Mouse (Mus musculus): ENCODE results near the gene Scnn1b. TPM values are rescaled to one million over a fixed set of nuclear protein-coding genes. Genes with fewer than 3 reads are reported as not detected.

Scnn1b gene
- not detected for total RNA-seq (2022)

DNA sequence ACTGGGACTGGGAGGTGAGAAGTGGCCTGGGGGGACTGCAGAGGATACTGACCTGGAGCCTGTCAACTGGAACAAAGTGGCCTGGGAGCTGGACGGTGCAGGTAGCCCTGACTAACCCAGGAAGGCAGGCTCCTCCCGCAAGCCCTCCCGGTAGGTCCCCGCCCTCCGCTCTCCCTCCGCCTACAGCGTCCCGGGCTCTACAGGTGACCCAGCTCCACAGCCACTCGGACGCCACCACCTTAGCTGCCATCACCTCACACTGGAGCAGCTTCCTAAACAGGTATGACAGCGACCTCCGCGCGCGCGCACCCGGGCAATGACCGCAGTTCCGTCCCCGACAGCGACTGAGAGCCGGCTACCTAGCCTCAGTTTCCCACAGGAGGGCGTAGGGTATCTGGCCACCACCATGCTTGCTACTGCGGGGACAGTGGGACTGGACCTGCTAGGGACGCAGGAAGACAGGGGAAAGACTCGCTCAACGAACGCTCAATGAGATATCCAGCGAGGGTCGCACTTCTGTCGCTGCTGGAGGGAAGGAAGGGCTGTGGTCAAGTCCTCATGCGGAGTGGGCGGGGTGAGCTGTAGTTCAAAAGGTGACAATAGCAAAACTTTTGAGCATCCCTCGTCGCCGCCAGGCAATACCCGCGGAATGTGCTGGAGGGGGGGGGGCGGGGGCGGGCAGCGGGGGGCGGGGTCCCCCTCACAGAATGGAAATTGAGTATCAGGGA is at the start of gene Scnn1b:
Scnn1b (plus strand) TSS at position 181 of the 728 bp plus-strand sequence.
- no peak for DNase-seq (ENCODE audit: low spot score in 2 of 2)

GRCm38 (mm10) chr7:121821632-121822031 is 43.2 kb upstream of the Scnn1b start:
- DNase-seq (ENCODE audit: low spot score in 2 of 2), result no peak

DNA sequence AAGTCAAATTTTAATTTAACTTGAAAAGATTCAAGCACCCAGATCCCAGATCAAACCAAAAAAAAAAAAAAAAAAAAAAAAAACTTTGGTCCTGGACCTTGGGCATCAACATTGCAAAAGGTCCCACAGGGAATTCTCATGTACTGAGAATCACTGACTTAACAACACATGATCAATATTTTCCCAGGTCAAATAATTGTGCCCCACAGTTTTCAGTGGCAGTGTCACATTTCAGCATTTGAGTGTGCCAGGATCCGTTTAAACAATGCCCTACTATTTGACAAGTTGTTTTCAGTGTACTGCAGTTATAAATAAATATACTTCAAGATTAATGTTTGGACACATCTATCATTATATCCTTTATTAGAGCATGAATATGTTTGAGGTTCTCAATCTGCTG is 36.4 kb upstream of the Scnn1b start:
- DNase-seq (ENCODE audit: low spot score in 2 of 2), result no peak

DNA sequence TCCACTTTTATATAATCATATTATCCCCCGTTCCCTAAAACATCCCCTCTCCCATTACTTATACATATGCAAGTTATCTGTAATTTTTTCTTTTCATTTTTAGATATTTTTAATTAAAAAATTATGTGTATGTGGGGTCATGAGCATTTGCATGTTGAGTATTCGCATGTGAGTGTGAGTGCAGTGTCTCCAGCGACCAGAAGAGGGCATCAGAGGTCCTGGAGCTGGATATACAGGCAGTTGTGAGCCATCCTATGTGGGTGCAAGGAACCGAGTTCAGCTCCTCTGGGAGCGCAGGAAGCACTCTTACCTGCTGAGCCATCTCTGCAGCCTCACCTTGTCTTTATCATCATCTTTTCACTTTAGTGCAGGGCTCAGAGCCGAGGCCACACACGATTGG is 29.4 kb upstream of the Scnn1b start:
- DNase-seq (ENCODE audit: low spot score in 2 of 2), result no peak

GRCm38 (mm10) chr7:121836827-121837226 is 28.0 kb upstream of the Scnn1b start:
- peak; percentile 30 to 31 for DNase-seq (ENCODE audit: low spot score in 2 of 2)

DNA sequence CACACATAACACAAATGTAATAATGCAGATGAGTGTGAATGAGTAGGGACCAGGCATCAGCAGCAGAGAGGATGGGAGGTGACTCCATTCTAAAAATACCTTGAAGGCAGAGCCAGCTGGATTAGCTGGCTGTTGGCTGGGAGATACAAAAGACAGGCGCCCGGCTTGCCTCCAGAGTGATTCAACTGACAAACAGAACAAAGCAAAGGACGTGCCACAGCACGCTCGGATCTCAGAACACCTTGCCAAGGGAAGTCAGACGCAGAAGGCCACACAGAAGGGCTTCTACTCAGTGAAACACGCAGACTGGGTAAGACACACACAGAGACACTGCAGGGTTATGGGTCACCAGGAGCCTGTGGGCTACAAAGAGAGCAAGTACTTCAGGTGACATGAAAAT is 24.0 kb upstream of the Scnn1b start:
- DNase-seq (ENCODE audit: low spot score in 2 of 2), result peak; percentile 46 to 48

DNA sequence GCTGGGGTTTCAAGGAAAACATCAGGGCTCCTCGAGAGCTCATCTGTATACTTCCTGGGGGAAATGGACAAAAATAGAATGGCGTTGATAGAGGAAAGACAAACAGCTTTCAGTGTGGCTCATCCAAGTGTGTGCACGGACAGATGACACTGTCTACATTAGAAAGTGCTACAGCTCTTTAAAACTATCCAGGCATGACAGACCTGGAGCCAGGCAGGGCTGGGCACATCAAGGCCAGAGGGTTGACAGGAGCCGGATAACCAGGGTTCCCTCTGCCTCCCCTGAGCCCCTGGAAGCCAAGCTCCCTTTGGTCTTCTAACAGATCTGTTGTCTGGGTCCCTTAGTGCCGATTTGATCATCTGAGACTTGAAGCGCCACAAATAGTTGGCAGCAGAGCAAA is 22.6 kb upstream of the Scnn1b start:
- no peak for DNase-seq (ENCODE audit: low spot score in 2 of 2)

DNA sequence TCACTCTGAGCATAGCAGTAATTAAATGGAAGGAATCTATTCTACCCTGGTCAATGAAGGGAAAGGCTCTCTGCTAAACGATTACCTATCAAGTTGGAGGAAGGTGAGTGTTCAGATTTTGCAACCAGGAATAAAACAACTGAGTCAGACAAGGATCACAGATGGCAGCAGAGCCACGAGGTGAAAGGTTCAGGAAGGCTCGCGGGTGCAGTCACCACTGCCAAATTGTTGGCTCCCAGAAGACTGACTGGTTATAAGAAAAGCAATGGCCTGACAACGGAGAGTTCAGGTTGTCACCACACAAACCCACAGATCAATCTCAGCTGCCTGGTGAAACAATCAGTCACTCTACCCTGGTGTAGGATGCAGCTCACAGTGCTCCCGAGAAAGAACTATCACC is 18.9 kb upstream of the Scnn1b start:
- no peak for DNase-seq (ENCODE audit: low spot score in 2 of 2)

DNA sequence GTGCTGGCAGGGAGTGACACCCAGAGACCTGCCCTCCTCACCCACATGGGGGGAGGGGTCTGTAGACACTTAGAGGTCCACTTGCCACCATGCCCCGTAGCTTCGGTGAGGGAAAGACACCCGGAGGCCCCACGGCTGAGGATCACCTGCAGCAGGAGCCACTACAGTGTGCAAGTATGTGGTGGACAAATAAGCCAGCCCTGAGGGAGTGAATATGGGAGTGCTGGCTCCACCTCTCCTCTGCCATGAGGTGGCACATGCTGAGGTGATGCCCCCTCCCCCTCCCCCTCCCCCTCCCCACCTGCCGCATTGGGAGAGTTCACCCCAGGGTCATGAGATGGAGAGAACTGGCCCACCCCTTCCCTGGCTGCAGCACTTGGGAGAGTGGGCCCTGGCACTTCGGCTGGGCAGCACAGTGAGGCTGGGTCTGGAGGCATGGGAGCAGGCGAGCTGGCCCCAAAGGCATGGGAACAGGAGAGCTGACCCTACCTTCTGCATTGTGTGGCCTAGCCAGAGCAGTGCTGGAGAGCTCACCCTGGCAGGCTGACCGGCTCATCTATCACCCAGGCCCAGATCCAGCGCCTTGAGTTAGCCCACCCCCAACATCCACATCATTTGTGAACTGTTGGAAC is 16.2 kb upstream of the Scnn1b start:
- DNase-seq (ENCODE audit: low spot score in 2 of 2), result no peak

GRCm38 (mm10) chr7:121857177-121857884 is 7.5 kb upstream of the Scnn1b start:
- no peak for DNase-seq (ENCODE audit: low spot score in 2 of 2)

DNA sequence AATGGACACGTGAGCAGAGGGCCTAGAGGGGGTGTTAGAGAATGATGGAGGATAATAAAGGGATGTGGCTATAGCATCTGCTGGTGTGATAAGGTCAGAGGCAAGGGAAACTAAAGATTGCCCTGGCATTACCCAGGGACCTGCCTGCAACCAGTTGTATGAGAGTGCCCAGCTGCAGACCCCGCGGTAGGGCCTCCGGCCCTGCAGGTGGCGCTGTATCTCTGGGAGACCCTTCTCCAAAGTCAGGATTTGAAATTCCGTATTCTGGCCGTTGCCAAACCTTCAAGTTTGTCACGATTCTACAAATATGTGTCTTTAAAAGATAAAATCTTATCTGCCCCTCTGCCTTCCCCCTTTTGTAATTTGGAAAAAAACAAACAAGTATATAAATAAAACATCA is 5.9 kb upstream of the Scnn1b start:
- no peak for DNase-seq (ENCODE audit: low spot score in 2 of 2)

DNA sequence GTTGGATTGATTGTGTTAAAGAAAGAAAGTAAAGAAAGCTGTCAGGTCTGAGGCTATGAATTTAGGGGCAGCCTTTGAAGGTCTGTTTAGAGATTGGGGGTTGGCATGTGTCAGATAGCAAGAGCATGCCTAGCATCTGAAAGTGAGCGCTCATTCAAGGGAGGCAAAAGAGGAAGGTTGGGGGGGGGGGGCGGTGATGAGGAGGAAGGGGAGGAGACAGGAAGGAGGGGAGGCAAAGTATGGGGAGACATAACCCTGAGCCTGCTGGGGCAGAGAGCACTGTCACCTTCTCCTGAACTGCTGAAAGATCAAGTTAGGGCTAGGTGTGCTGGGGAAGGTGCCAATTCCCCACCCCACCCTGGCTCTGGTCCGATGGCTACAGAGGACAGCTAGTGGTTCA is 6.8 kb downstream of the Scnn1b start:
- no peak for DNase-seq (ENCODE audit: low spot score in 2 of 2)

GRCm38 (mm10) chr7:121873998-121874397 is 9.2 kb downstream of the Scnn1b start:
- DNase-seq (ENCODE audit: low spot score in 2 of 2), result no peak

DNA sequence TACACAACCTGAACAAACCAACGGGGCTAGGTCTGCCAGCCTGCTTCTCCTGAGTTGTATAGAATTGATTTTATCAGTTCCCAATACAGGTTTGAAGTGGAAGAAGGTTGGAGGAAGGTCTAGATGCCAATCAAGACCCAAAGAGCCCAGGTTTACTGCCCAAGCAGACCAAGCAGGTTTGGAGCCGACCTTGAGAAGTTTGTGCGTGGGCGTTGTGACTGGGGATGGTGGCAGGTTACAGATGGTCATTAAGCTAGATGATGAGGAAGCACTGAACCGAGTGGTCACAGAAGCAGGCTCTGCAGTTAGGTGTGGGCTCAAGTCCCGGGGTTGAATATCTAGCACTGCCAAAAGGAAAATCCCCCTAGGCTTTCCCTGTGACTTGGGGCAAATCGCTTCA is 9.9 kb downstream of the Scnn1b start:
- no peak for DNase-seq (ENCODE audit: low spot score in 2 of 2)

DNA sequence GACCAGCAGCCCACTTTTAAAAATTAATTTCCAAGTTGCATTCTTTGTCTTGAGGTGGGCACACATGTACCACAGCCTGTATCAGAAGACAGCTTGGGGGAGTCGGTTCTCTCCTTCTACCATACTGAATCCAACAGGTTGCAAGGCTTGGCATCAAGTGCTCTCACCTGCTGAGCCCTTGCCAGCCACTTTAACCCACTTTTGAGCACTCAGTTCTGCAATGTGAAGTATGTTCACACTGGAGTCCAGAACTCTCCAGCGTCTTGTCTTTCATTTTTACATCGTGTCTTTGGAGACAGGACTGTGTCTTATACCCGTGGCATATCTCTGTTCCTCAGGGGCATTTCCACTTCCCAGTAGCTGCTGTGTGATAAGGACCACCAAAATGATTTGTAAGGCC is 15.4 kb downstream of the Scnn1b start:
- no peak for DNase-seq (ENCODE audit: low spot score in 2 of 2)

DNA sequence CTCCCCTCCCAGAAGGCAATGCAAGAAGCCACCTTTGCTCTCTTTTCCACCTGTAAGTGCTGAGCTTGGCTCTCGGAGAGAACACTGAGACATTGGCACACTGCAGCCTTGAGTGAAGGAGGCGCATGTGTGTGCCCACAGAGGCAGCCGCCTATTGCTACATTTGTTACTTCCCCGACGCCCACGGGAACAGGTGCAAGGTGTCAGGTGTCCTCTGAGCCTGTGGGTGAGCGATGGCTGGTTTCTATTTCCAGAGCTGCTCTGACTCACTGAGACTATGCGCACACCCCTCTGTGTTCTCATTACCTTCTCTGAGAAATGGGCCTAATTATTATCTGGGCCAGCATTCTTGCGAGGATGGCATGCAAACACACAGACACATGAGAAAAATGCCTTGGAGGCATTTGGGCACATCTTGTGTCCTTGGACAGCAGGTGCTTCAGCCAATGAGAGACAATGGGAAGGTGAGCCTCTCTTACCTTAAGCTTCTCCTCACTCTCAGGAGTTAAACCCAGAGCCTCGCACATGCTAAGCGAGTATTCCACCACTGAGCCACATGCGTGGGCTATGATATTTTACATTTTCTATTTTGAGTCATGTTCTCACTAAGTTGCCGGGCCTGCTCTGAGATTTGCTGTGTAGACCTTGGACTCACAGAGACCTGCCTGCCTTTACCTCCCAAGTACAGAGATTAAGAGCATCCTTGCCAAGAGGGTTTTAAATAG is 26.0 kb downstream of the Scnn1b start:
- DNase-seq (ENCODE audit: low spot score in 2 of 2), result peak; percentile 39 to 45

DNA sequence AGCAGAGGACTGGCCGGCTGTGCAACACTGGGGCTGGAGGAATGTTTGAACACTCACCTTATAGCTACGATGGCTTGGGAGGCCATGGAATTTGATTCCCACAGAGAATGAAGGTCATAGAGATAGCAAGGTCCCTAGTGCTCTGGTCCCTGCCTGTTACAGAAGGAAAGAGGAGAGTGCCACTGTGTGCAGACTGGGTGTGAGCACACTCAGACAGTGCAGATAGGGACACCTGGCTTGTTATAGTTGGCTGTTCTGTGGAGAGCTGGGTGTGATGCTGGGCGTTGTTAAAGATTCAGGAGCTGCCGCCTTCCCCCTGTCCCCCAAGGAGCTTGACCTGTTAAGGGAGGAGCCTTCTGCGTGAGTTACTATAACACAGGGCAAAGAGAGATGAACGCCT is 31.9 kb downstream of the Scnn1b start:
- DNase-seq (ENCODE audit: low spot score in 2 of 2), result no peak

DNA sequence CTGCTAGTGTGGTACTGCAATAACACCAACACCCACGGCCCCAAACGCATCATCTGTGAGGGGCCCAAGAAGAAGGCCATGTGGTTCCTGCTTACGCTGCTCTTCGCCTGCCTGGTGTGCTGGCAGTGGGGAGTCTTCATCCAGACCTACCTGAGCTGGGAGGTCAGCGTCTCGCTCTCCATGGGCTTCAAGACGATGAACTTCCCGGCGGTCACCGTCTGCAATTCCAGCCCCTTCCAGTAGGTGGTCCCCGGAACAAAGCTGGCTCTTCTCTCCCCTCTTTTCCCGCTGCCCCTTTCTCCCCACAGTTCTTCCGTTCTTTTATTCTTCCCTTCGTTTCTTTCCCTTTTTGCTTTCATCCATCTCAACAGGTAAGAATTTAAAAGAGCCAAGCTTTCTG is 34.5 kb downstream of the Scnn1b start:
- DNase-seq (ENCODE audit: low spot score in 2 of 2), result peak in 1 of 2 experiments; percentile 13

- DNase-seq (ENCODE audit: low spot score in 2 of 2), result no peak
Observed at GRCm38 (mm10) chr7:121899940-121900339, 35.1 kb downstream of the Scnn1b start.

DNA sequence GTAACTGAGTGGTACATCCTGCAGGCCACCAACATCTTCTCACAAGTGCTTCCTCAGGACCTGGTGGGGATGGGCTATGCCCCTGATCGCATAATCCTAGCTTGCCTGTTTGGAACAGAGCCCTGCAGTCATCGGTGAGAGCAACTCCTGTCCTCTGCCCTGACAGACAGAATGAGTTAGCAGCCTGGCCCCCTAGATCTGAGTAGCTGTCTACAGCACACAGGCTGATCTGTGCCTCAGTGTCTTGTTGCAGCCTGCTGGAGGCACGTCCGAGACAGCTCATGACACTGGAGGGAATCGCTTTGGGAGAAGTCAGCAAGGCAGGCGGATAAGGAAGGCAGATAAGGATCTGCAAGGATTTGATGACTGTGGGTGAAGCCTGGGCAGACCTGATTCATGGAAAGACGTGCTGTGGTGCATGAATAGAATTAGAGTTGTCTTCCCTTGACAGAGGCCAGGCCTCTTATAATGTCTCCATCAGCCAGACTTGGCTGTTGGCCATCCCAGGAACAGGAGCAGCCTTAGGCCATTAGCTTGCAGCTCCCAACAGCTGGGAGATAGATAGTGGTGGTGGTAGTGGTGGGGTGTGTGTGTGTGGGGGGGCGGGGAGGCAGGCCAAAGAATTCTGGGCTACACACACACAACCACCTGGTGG is 38.0 kb downstream of the Scnn1b start:
- no peak for DNase-seq (ENCODE audit: low spot score in 2 of 2)

GRCm38 (mm10) chr7:121906879-121907278 is 42.0 kb downstream of the Scnn1b start:
- DNase-seq (ENCODE audit: low spot score in 2 of 2), result no peak
